Mouse (Mus musculus) bone marrow macrophage, adult 2 months (primary cell): Measurements from ENCODE around the gene Pdss2.

Experiments used
- CTCF ChIP-seq: IDR thresholded peaks from 2 replicates; pipeline ENCODE4 v1.5.1; 2012; ENCODE audit warnings: low read depth, mild to moderate bottlenecking, low read length, moderate library complexity
- POLR2A ChIP-seq: IDR thresholded peaks from 2 replicates; pipeline ENCODE4 v1.6.1; 2012; ENCODE audit warnings: mild to moderate bottlenecking, low read depth, low read length, borderline replicate concordance

GRCm38 (mm10) chr10:43335874-43336273 lies 114.6 kb downstream of the Pdss2 start:
- no peak for TF ChIP-seq CTCF
- TF ChIP-seq POLR2A, result no peak
